Mouse (Mus musculus) erythroblast, embryonic 14.5 days (primary cell): ENCODE measurements around the gene Elmod2.
"Not testable (repeated sequence)": the region's sequence is repeated elsewhere in the genome, so short reads cannot be mapped to it uniquely, and the experiment has no call there.

Experiments used
- GATA1 ChIP-seq: IDR thresholded peaks from 2 replicates; pipeline ENCODE4 v1.6.1; 2012; ENCODE audit warnings: low read length, inconsistent platforms, mixed read lengths
- TAL1 ChIP-seq: IDR thresholded peaks from 3 replicates; pipeline ENCODE4 v1.6.1; 2012; ENCODE audit warnings: low read length, inconsistent platforms, mixed read lengths

GRCm38 (mm10) chr8:83315084-83315483 is 17.2 kb downstream of the Elmod2 start:
- TF ChIP-seq TAL1, GATA1: not testable (repeated sequence)
